8 mouse cellular contexts compared by ENCODE assay signal in genomic region chr17:28407418-28408250, GRCm38 (mm10). TPM values are rescaled to one million over a fixed set of nuclear protein-coding genes. Genes with fewer than 3 reads are reported as not detected.
DNase-seq lines count a peak whose midpoint lies in the region; ATAC-seq and TF ChIP-seq lines count a peak whose summit lies in the region.

No protein-coding gene starts in this region.

- no peak overlapping the region for H3K4me2 ChIP-seq in embryonic facial prominence, embryonic 11.5 days (ENCODE audit: low read depth, low read length)
- H3K4me2 ChIP-seq in kidney, embryonic 15.5 days, result no peak overlapping the region
- no peak overlapping the region for H3K4me2 ChIP-seq in limb, embryonic 15.5 days
- no peak overlapping the region for H3K4me2 ChIP-seq in midbrain, embryonic 16.5 days (ENCODE audit: low read length)

- no peak overlapping the region for H3K27ac ChIP-seq in embryonic facial prominence, embryonic 11.5 days (replicated peaks; ENCODE audit: low read depth, low read length)
- no peak overlapping the region for H3K27ac ChIP-seq in kidney, embryonic 15.5 days
- no peak overlapping the region for H3K27ac ChIP-seq in limb, embryonic 15.5 days
- no peak overlapping the region for H3K27ac ChIP-seq in midbrain, embryonic 16.5 days (ENCODE audit: low read length)
- H3K27ac ChIP-seq in spleen, adult 2 months (ENCODE audit: insufficient read depth, low read length), result peak overlapping the region; percentile 89

- no peaks in the 10 kb centered on the region for H3K4me1 ChIP-seq in embryonic facial prominence, embryonic 11.5 days (ENCODE audit: control insufficient read depth, insufficient read depth, low read length)
- no peaks in the 10 kb centered on the region for H3K4me1 ChIP-seq in kidney, embryonic 15.5 days
- H3K4me1 ChIP-seq in limb, embryonic 15.5 days, result peaks cover 16% of the 10 kb centered on the region
- no peaks in the 10 kb centered on the region for H3K4me1 ChIP-seq in midbrain, embryonic 16.5 days (ENCODE audit: control insufficient read depth, insufficient read depth, low read length)
- H3K4me1 ChIP-seq in spleen, adult 2 months (ENCODE audit: control insufficient read depth, insufficient read depth, insufficient read length), result peaks cover 6% of the 10 kb centered on the region; the same call in 1 of the 2 replicates

- no peak; the same call in 1 of the 2 replicates for TF ChIP-seq POLR2A in spleen, adult 2 months (IDR thresholded peaks at IDR 0.05; ENCODE audit: low read depth, low read length)

- H3K9me3 ChIP-seq in embryonic facial prominence, embryonic 11.5 days (replicated peaks; ENCODE audit: control insufficient read depth, low read length), result no peaks in the 10 kb centered on the region
- H3K9me3 ChIP-seq in kidney, embryonic 15.5 days (replicated peaks), result no peaks in the 10 kb centered on the region
- no peaks in the 10 kb centered on the region for H3K9me3 ChIP-seq in limb, embryonic 15.5 days
- H3K9me3 ChIP-seq in midbrain, embryonic 16.5 days (replicated peaks; ENCODE audit: control insufficient read depth, low read length, poor library complexity, severe bottlenecking), result no peaks in the 10 kb centered on the region

- no peak overlapping the region for H3K9ac ChIP-seq in embryonic facial prominence, embryonic 11.5 days (replicated peaks; ENCODE audit: low read length)
- no peak overlapping the region for H3K9ac ChIP-seq in kidney, embryonic 15.5 days
- H3K9ac ChIP-seq in limb, embryonic 15.5 days, result no peak overlapping the region
- H3K9ac ChIP-seq in midbrain, embryonic 16.5 days (ENCODE audit: low read depth, low read length), result no peak overlapping the region

- peak; percentile 56 for ATAC-seq in embryonic facial prominence, embryonic 11.5 days (replicated peaks; ENCODE audit: insufficient number of reproducible peaks, low FRiP score, low TSS enrichment, low read depth)
- 0 out of 2 replicates have a peak, but pooled peaks have one; percentile 43 for ATAC-seq in kidney, embryonic 15.5 days (replicated peaks; ENCODE audit: low FRiP score)
- peak; percentile 56; the same call in 1 of the 2 replicates for ATAC-seq in limb, embryonic 15.5 days (ENCODE audit: insufficient number of reproducible peaks, low FRiP score, low TSS enrichment, low read depth)
- peak; percentile 71 for ATAC-seq in midbrain, embryonic 16.5 days

- DNase-seq in 3134 (ENCODE audit: extremely low read depth, insufficient read length, low spot score), result peak; percentile 56
- DNase-seq in adrenal gland, postnatal 14 days, result peak; percentile 90
- peak; percentile 86 for DNase-seq in embryonic facial prominence, embryonic 11.5 days (ENCODE audit: low spot score)
- peak; percentile 54 to 76 for DNase-seq in heart, adult 9 months (ENCODE audit: low spot score in 2 of 2)
- peak; percentile 80 to 85 for DNase-seq in spleen, adult 2 months (ENCODE audit: low read depth in 1 of 2, low spot score in 2 of 2)

- no peaks in the 10 kb centered on the region for H3K27me3 ChIP-seq in embryonic facial prominence, embryonic 11.5 days (ENCODE audit: control insufficient read depth, insufficient read depth, low read length)
- no peaks in the 10 kb centered on the region for H3K27me3 ChIP-seq in kidney, embryonic 15.5 days
- H3K27me3 ChIP-seq in limb, embryonic 15.5 days, result no peaks in the 10 kb centered on the region
- H3K27me3 ChIP-seq in midbrain, embryonic 16.5 days (ENCODE audit: control insufficient read depth, insufficient read depth, low read depth, low read length), result no peaks in the 10 kb centered on the region
- H3K27me3 ChIP-seq in spleen, adult 2 months (ENCODE audit: control insufficient read depth, insufficient read depth, low read length), result no peaks in the 10 kb centered on the region

- no peak overlapping the region for H3K4me3 ChIP-seq in embryonic facial prominence, embryonic 11.5 days (ENCODE audit: low read depth, low read length)
- no peak overlapping the region for H3K4me3 ChIP-seq in kidney, embryonic 15.5 days (replicated peaks)
- H3K4me3 ChIP-seq in limb, embryonic 15.5 days, result no peak overlapping the region
- H3K4me3 ChIP-seq in midbrain, embryonic 16.5 days (ENCODE audit: low read depth, low read length), result no peak overlapping the region
- peak overlapping the region; percentile 7; the same call in 1 of the 2 replicates for H3K4me3 ChIP-seq in spleen, adult 2 months (ENCODE audit: extremely low read depth, insufficient read depth, insufficient read length)

- no peaks in the 10 kb centered on the region; the same call in 1 of the 2 replicates for H3K36me3 ChIP-seq in embryonic facial prominence, embryonic 11.5 days (replicated peaks; ENCODE audit: control insufficient read depth, insufficient read depth, low read depth, low read length)
- H3K36me3 ChIP-seq in kidney, embryonic 15.5 days, result peaks cover 45% of the 10 kb centered on the region
- peaks cover 25% of the 10 kb centered on the region for H3K36me3 ChIP-seq in limb, embryonic 15.5 days
- H3K36me3 ChIP-seq in midbrain, embryonic 16.5 days (ENCODE audit: control insufficient read depth, insufficient read depth, low read length), result peaks cover 9% of the 10 kb centered on the region
- peaks cover 6% of the 10 kb centered on the region for H3K36me3 ChIP-seq in spleen, adult 2 months (ENCODE audit: control insufficient read depth, insufficient read depth, low read length)

- WGBS in embryonic facial prominence, embryonic 11.5 days, result 51% methylated on average over 15 of the region's 15 CpGs
- WGBS in kidney, embryonic 15.5 days, result 44% methylated on average over 15 of the region's 15 CpGs
- 38% methylated on average over 15 of the region's 15 CpGs for WGBS in limb, embryonic 15.5 days
- WGBS in midbrain, embryonic 16.5 days, result 42% methylated on average over 15 of the region's 15 CpGs
- 18% methylated on average over 15 of the region's 15 CpGs for whole genome bisulfite sequencing in spleen, adult 2 months

- TF ChIP-seq CTCF in spleen, adult 2 months (IDR thresholded peaks at IDR 0.05; ENCODE audit: extremely low read depth, insufficient read depth, insufficient read length, insufficient replicate concordance), result peak; percentile 99

RNA-seq across cellular contexts. Expression of gene Tulp1, which starts 42.6 kb away (rescaled TPM):
- 0.71 TPM in 1 of 2 replicates, not detected in the other for total RNA-seq in adrenal gland, postnatal 14 days (2021)
- polyA plus RNA-seq in embryonic facial prominence, embryonic 11.5 days (2014; fragmentation: Nextera tagmentation; extraction: Ambion mirVana), result 3.4 and 3.6 TPM in 2 replicates
- polyA plus RNA-seq in kidney, embryonic 15.5 days (2015; fragmentation: Nextera tagmentation; extraction: Ambion mirVana), result 5.6 and 6.4 TPM in 2 replicates
- polyA plus RNA-seq in limb, embryonic 15.5 days (2015; fragmentation: Nextera tagmentation; extraction: Ambion mirVana), result 5.4 and 6.2 TPM in 2 replicates
- polyA plus RNA-seq in midbrain, embryonic 16.5 days (2015; fragmentation: Nextera tagmentation; extraction: Ambion mirVana), result 1.4 and 1.7 TPM in 2 replicates
- polyA plus RNA-seq in spleen, adult 2 months (2012; rRNA removed), result 0.15 and 0.25 TPM in 2 replicates

RNA-seq across cellular contexts. Expression of gene Tead3, which starts 57.0 kb away (rescaled TPM):
- 10.6 and 11.4 TPM in 2 replicates for total RNA-seq in adrenal gland, postnatal 14 days (2021)
- 8.6 and 9.0 TPM in 2 replicates for polyA plus RNA-seq in embryonic facial prominence, embryonic 11.5 days (2014; fragmentation: Nextera tagmentation; extraction: Ambion mirVana)
- polyA plus RNA-seq in kidney, embryonic 15.5 days (2015; fragmentation: Nextera tagmentation; extraction: Ambion mirVana), result 9.8 and 11.0 TPM in 2 replicates
- polyA plus RNA-seq in limb, embryonic 15.5 days (2015; fragmentation: Nextera tagmentation; extraction: Ambion mirVana), result 15.5 and 16.2 TPM in 2 replicates
- 1.3 and 1.4 TPM in 2 replicates for polyA plus RNA-seq in midbrain, embryonic 16.5 days (2015; fragmentation: Nextera tagmentation; extraction: Ambion mirVana)
- polyA plus RNA-seq in spleen, adult 2 months (2012; rRNA removed), result 4.3 and 5.0 TPM in 2 replicates
